Mouse (Mus musculus): ENCODE results near the gene Plet1. TPM values are rescaled to one million over a fixed set of nuclear protein-coding genes. Genes with fewer than 3 reads are reported as not detected.

The Plet1 gene
- polyA plus RNA-seq, 1 experiment from 2014 or later: 0.32 TPM

Other genes with a start within 250 kb of the Plet1 start
- 205 and 264 TPM in 2 replicates for gene Rpl10-ps3, start 149.6 kb upstream of the Plet1 start, polyA plus RNA-seq (2014; fragmentation: Nextera tagmentation; extraction: Ambion mirVana)
- 59.7 and 64.6 TPM in 2 replicates for gene Pts, start 34.2 kb downstream of the Plet1 start, polyA plus RNA-seq (2014; fragmentation: Nextera tagmentation; extraction: Ambion mirVana)
- gene Il18, start 60.3 kb downstream of the Plet1 start, polyA plus RNA-seq (2014; fragmentation: Nextera tagmentation; extraction: Ambion mirVana): 2.4 and 3.3 TPM in 2 replicates
- 0.13 and 0.47 TPM in 2 replicates for gene Bco2, start 60.7 kb downstream of the Plet1 start, polyA plus RNA-seq (2014; fragmentation: Nextera tagmentation; extraction: Ambion mirVana)
- not detected in 2 replicates for gene Tex12, start 66.8 kb downstream of the Plet1 start, polyA plus RNA-seq (2014; fragmentation: Nextera tagmentation; extraction: Ambion mirVana)
- 302 and 308 TPM in 2 replicates for gene Sdhd, start 109.3 kb downstream of the Plet1 start, polyA plus RNA-seq (2014; fragmentation: Nextera tagmentation; extraction: Ambion mirVana)
- gene Timm8b, start 109.4 kb downstream of the Plet1 start, polyA plus RNA-seq (2014; fragmentation: Nextera tagmentation; extraction: Ambion mirVana): 301 and 326 TPM in 2 replicates
- 3.1 and 5.3 TPM in 2 replicates for gene Pih1d2, start 122.8 kb downstream of the Plet1 start, polyA plus RNA-seq (2014; fragmentation: Nextera tagmentation; extraction: Ambion mirVana)
- 30.8 and 35.3 TPM in 2 replicates for gene Nkapd1, start 122.9 kb downstream of the Plet1 start, polyA plus RNA-seq (2014; fragmentation: Nextera tagmentation; extraction: Ambion mirVana)
- 61.2 and 65.6 TPM in 2 replicates for gene Dlat, start 165.3 kb downstream of the Plet1 start, polyA plus RNA-seq (2014; fragmentation: Nextera tagmentation; extraction: Ambion mirVana)
- 24.2 and 25.3 TPM in 2 replicates for gene Dixdc1, start 245.0 kb downstream of the Plet1 start, polyA plus RNA-seq (2014; fragmentation: Nextera tagmentation; extraction: Ambion mirVana)